Mouse (Mus musculus): ENCODE data around the gene Tcp11l1.

The Tcp11l1 gene

DNA sequence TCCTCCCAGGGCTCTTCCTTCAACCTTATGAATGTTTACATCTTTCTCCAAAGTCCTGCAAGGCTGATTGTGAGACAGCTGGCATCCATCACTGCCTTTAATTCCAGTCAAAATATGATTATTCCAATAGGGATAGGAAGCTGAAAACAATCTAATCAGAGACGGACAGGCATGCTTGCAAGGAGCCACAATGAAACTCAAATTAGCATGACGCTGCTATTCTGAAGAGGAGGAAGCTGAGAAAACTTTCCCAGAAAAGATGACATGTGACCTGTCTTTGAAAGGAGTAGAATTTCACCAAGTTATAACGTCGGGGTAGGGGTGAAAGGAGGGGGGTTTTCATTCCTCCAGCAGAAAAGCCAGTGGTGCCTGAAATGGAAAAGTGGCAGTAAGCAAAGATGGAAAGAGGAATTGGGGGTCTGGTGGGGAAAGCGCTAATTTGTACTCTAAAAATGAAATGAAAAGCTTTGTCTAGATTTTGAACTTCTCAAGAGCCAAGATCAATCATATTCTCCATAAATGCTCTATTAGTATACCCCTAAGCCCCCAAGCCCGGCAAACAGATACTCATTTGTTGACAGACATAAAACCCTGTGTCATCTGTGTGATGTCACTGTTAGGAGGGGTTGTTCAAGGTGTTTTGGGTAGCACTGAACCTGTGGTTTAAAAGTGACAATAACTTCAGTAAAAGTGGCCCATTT is 1.1 kb downstream of the Tcp11l1 start:
- no peak for DNase-seq

DNA sequence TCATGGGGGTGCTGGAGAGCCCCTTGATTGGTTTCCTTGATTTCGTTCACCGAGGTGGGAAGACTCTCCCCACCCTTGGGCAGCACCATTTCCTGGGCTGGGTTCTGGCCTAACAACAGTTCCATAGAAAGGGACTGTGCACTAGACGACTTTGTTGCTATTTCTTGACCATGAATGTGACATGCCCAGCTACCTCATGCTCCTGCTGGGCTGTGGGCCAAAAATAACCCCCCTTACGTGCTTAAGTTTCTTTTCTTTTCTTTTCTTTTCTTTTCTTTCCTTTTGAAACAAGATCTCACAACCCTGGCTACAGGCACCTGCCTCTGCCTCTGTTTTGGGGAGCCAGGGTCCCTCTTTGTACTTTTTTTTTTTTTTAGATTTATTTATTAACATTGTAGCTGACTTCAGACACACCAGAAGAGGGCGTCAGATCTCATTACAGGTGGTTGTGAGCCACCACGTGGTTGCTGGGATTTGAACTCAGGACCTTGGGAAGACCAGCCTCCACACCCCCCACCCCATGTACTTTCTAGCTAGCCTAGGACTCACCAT is 2.1 kb downstream of the Tcp11l1 start:
- DNase-seq = no peak

DNA sequence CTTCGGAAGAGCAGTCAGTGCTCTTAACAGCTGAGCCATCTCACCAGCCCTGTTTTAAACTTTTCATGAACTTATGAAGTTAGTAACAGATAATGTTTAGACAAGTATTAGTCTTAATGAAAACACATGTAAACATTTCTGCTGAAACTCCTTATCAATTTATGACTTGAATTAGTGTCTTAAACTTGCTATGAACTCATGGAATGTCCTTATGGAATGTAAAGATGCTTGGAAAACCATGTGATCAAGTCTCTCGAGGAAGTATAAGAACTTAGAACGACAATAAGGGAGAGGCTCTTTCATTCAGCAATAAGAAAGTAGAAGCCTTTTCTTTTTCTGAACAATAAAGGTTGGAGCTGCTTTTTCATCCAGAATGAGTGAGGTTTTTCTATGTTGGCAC is 7.6 kb downstream of the Tcp11l1 start:
- no peak for DNase-seq

DNA sequence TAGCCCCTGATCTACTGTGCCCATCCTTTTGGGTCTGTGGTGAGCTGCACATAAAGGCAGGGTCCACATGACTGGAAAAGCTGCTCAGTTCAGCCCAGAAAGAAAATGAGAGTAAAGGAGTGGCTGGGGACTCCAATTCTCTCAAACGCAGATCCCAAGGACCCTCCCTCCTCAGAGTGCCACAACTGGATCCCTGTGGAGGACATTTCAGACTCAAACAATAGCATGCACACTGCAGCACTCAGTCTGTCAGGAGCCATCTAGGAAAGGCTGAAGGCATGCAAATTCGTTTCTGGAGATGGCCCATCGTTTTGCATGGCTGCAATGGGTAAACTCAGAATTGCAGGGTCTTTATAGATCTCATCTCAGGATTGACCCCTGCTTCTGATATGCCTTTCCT is 8.8 kb downstream of the Tcp11l1 start:
- DNase-seq = no peak

DNA sequence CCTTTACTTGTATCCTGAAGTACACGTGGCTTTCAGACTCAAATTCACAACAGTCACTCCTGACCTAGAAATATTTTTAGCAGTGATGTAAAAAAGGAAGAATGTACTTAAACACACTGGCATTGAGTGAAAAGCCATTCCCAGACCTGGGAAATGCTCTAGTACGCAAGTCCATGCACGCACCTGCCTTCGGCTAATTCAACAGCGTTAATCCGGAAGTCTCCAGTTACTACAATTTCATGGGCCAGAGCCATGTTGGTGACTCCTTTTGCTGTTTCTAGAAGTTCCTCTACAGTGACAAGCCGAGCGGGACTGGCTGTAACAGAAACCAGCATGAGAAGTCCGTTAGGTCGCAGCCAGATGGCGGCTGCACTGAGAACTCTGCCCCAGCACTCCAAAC is 12.3 kb downstream of the Tcp11l1 start:
- DNase-seq = no peak

DNA sequence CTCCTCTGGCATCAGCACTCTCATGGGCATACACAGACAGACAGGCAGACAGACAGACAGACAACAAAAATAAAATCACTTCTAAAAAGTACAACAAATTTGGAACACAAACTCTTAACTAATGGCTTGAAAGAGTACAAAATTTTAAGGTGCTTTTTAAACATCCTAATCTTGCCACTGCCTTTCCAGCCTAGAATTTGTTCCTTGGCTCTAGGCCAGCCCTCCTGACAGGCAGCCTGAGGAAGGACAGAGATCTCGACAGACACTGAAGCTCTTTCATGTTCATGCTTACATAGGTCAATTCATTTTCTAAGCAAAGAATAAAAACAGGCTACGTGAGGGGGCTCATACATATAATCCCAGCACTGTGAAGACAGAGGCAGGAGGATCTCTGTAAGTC is 19.4 kb downstream of the Tcp11l1 start:
- DNase-seq = no peak

DNA sequence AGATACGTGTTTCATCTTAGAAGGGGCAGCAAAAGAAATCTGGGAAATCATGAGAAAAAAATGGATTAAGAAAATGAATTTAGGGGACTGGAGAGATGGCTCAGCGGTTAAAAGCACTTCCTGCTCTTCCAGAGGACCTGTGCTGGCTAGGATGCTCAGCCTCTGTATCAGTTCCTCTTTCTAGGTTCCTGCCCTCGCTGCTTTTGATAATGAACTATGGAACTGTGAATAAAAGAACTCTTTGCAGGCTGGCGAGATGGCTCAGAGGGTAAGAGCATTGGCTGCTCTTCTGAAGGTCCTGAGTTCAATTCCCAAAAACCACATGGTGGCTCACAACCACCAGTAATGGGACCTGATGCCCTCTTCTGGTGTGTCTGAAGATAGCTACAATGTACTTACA is 21.2 kb downstream of the Tcp11l1 start:
- no peak for DNase-seq

DNA sequence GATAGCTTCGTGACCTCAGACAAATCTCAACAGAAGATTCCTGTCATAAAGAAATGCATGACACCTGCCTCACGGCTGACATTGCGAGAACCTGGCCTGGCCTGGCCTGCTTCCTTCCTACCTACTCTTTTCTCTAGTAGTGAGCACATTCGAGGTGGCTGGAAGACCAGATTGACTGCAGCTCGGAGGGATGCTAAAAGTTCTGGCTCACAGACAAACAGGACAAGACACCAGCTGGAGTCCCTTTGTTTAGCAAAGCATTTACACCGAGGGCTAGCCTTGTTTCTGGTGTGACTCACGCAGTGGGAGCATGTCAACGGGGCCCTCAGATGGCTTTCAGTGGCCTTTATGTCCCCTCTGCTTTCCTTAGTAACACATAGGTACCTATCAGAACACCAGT is 23.2 kb downstream of the Tcp11l1 start:
- DNase-seq = no peak

DNA sequence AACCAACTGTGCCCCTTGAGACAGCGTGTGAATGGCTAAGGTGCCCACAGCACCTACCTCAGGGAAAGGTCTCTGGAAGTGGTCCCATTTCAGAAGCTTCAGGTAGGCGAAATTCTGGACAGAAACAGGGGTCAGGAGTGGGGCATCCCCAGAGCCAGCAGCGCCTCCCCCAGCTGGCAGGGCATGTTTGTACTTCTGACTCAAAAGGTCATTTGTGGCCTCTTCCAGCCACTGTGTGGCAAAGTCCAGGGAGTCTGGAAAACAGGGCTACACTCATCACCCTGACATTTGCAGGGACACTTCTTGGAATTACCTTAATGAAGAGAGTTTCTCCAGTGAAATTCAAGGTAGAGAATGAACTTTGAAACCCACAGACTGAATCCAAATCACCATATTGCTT is 23.6 kb downstream of the Tcp11l1 start:
- DNase-seq = peak; percentile 38

DNA sequence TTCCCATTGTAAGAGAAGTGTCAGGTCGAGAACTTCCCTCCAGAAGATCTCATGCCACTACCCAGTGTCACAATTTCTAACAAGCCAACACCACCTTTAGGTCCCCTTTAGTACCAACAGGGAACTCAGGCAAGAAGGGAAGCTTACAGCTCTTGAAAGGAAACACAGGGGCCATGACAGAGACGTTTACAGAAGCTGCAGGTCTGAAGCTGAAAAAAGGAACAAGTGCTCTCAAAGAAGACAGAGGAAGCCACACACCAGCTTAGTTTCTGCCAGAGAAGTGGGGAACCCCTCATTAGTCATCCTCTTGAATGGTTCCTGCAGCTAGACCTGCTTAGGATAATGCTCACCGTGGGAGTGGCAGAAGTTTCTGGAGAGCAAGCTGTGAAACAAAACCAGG is 24.7 kb downstream of the Tcp11l1 start:
- DNase-seq = no peak

DNA sequence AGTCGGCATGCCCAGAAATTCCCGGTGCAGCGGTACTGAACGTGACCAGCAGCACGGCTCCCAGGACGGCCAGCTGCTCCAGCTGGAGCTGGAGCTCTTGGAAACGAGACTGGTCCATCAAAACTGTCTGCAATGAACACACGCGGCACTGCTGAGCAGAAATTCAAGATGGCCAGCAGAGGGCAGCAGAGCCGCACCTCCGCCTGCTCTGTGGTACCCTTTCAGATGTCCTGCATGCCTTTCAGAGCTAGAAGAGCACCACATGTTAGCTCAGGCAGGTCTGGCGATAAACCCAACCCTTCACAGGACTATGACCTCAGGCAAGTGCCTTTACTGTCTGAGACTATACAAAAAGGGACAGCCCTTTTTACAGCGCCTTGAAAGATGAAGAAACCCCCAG is 26.6 kb downstream of the Tcp11l1 start:
- peak; percentile 74 for DNase-seq

DNA sequence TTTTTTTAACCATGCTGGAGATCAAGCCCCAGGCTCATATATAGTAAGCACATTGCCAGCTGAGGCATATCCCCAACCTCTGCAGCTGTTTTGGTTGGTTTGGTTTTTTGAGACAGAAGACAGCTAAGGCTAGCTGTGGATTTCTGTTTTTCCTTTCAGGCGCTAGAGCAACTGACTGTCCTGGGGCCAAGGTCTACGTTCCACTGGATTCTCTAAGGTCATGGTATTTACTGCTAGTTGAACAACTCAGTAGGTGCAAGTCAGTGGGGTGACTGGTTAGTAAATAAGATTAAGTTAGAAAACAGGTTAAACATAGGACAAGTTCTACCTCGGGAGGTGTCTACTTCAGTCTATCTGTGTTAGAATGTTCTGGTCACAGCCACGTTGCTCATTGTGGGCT is 27.2 kb downstream of the Tcp11l1 start:
- DNase-seq = no peak

DNA sequence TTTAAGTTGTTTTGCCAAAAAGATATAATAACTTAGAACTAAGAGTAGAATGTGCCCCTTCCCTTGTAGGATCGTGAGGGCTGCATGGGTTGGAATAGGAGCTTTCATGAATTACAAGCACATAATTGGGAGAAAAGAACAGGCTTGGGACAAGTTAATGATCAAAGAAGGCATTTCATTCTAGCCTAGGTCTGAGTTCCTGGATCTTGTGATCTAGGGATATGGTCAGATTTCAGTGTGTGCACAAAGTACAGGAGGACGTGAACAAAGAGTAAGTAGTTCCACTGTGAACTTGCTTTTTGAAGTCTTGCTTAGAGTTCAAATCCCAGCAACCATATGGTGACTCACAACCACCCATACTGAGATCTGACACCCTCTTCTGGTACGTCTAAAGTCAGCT is 34.6 kb downstream of the Tcp11l1 start:
- DNase-seq = no peak

DNA sequence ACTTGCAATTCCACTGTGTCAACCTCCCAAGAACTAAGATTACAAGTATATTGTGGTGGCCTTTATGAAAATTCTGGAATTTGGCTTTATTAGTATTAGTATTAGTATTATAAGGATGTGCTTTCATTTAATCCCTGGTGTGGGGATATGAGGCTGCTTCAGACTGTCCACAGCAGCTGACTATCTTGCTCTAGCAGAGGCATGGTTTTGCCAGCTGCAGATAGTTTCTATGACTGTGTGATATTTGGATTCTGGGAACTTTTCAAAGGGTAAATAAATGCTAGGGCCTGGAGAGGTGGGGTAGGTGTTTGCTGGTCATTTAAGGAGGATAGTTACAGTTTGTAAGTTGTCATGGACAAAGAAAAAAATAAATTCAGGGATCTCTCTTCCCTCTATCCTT is 40.2 kb downstream of the Tcp11l1 start:
- no peak for DNase-seq

DNA sequence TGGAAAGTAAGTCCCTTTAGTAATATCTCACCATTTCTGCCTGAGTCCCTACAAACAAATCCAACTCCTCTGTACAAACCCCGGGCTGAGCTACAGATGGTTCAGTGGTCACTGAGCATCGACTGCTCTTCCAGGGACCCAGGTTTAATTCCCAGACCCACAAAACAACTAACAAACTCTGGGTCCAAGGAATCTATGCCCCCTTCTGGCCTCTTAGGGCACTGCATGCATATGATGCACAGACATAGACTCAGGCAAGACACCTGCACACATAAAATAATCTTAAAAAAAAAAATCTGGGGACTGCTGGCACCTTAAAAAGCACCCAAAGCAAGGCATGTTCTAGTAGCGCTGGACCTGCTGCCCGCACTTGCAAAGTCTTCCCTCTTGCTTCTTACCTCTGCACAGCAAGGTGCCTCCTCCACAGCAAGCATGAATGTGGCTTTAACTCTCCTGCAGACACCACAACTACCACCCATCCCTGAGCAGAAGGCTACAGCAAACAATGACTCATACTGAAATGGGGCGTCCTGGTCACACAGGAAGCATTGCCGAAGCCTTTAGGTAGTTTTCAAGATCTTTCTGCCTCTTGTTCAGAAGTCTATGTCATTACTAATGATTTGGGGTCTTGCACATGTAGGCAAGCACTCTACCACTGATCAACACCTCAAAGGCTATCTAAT is 42.7 kb downstream of the Tcp11l1 start:
- peak; percentile 12 for DNase-seq

DNA sequence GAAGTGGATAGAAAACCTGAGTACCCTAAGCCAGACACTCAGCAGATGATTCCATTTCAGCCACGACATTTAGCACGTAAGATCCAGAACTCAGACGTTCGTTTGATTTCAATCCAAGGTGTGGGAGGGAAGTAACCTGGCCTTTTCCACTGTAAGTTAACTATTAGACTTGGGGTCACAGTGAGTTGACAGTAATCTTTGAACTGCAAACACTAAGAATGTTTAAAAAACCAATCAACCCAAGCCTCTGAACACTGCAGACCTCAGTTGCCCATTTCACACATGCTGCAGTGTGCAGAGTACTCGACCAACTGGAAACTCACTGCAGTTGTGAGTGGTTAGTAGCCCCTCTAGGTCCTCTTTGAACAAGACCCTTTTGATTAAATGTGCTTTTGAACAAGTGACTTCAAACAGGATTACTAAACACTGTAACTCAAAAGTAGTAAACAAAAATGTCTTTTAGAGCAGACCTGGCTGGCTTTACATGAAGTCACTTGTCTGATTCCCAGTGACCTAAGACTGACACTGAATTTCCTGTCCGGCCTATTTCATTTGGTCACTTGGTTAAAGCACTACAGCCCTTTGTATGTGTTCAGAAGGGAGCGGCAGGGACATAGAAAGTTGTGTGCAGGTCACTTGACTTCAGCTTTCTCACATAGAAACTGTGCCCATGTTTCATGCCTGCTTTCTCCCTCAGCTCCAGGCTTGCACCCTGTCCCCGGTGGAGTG is 48.4 kb downstream of the Tcp11l1 start:
- DNase-seq = no peak

DNA sequence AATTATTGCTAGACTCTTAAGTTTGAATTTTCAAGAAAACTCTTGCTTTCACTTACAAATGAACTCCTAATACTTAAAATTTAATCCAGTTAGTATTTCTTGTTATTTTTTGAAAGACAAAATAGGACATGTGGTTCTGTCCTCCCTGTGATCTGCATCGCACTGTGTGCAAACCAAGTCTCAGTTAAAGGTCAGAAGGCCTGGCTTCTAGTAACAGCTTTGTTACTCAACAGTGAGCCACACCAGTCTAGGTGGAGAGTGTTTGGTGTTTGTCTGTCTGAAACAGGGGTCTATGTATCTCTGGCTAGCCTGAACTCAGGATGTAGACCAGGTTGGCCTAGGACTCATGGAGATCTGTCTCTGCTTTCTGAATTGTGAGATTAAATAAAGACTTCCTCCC is 53.3 kb downstream of the Tcp11l1 start:
- DNase-seq = no peak

DNA sequence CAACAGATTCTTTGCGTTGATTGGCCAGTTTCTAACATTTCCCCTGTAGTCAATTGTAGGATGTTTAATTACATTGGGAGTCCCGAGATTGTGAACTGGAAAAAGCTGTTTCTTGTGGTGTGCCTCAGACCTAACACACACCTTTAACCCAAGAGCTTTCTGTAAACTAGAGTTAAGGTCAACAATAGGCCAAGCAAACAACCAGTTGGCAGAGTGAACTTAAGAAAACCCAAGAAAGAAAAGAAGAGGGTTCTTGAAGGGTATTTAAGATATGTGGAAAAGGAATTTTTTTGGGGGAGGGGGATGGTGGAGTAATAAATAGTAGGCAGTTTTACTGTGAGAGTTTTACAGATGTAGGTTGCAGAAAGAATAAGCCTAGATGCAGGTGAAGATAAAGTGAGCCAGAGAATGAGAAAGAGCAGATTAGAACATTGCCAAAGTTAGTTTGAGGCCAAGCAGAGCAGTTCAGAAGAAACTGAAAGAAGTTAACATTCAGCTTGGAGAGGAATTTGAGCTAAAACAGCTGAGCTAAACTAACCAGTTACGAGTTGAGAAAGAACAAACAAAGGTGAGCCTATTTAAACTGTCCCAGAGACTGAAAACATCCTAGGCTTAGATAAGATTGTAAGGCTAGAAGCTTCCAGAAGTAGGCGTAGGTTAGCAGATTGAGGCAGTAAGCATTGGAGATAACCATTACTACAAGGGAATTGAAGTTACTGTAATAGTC is 95.8 kb downstream of the Tcp11l1 start:
- no peak for DNase-seq

DNA sequence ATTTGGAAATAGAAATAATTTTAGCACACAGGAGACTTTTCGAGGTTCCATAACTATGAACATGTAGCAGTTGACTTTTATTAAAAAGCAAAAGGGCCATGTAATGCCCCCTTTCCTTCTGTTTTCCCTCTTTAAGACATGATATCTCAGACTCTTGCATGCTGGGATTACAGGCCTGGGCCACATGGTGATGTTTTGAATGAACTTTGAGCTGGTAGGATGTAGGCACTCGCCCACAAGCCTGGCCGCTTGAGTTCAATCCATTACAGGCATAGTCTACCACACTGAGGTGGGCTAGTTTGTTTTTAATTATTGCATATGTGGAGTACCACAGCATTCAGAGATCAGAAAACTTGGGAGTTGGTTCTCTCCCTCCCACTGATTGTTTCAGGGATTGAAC is 97.2 kb downstream of the Tcp11l1 start:
- no peak for DNase-seq

Measured in liver (tissue).